Mouse (Mus musculus): ENCODE data around the gene Anks1b. TPM values are rescaled to one million over a fixed set of nuclear protein-coding genes. Genes with fewer than 3 reads are reported as not detected.
A peak's percentile ranks its signal among the peaks of the same experiment; 100 is the strongest.

The Anks1b gene
- polyA plus RNA-seq, 1 experiment from 2014 or later: 9.7 TPM

- ATAC-seq (ENCODE audit: insufficient read depth, low FRiP score, low TSS enrichment): peak; percentile 89
- no peak overlapping the region for H3K27ac ChIP-seq (ENCODE audit: low read depth, low read length)
- H3K36me3 ChIP-seq (ENCODE audit: control insufficient read depth, insufficient read depth, low read length): no peaks in the 10 kb centered on the region
- H3K4me1 ChIP-seq (ENCODE audit: control insufficient read depth, insufficient read depth, low read length): 0 out of 2 replicates have a peak, but pooled peaks cover 2% of the 10 kb centered on the region
- peak overlapping the region; percentile 16; the same call in 1 of the 2 replicates for H3K4me3 ChIP-seq (ENCODE audit: low read depth, low read length)
- peak overlapping the region; percentile 41 for H3K4me2 ChIP-seq (ENCODE audit: low read depth)
- WGBS: 40% methylated on average over 29 of the region's 29 CpGs
- no peaks in the 10 kb centered on the region for H3K9me3 ChIP-seq (ENCODE audit: control insufficient read depth, low read length)
- peak overlapping the region; percentile 28 for H3K9ac ChIP-seq (ENCODE audit: low read length)
- no peaks in the 10 kb centered on the region for H3K27me3 ChIP-seq (ENCODE audit: control insufficient read depth, insufficient read depth, low read length)
- DNase-seq (ENCODE audit: low spot score): peak; percentile 63
Measured at GRCm38 (mm10) chr10:90576191-90577098, 703.1 kb downstream of the Anks1b start.

DNA sequence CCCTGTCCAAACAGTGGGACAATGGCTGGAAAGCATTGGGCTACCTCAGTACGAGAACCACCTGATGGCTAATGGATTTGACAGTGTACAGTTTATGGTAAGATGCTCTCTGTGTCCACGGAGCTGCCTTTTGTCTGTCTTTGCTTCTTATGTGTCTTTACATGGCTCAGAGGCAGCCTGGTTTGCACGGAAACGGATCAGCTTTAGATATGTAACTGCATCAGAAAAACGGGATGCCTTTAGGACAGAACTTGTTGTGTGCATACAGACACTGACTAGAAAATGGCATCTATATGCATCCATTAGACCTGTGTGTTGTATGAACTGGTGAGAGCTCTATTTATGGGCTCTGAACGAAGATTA lies 703.8 kb downstream of the Anks1b start:
- Histone ChIP-seq H3K36me3 (ENCODE audit: control insufficient read depth, insufficient read depth, low read length) (no peaks in the 10 kb centered on the region), H3K27me3 (ENCODE audit: control insufficient read depth, insufficient read depth, low read length) (no peaks in the 10 kb centered on the region), H3K9ac (ENCODE audit: low read length) (peak overlapping the region; percentile 28), H3K4me2 (ENCODE audit: low read depth) (peak overlapping the region; percentile 41), H3K27ac (ENCODE audit: low read depth, low read length) (no peak overlapping the region), H3K4me1 (ENCODE audit: control insufficient read depth, insufficient read depth, low read length) (0 out of 2 replicates have a peak, but pooled peaks cover 2% of the 10 kb centered on the region), H3K9me3 (ENCODE audit: control insufficient read depth, low read length) (no peaks in the 10 kb centered on the region), H3K4me3 (ENCODE audit: low read depth, low read length) (no peak overlapping the region)
- ATAC-seq (ENCODE audit: insufficient read depth, low FRiP score, low TSS enrichment) (no peak), DNase-seq (ENCODE audit: low spot score) (no peak)
- 76% methylated on average over 6 of the region's 6 CpGs for WGBS

DNA sequence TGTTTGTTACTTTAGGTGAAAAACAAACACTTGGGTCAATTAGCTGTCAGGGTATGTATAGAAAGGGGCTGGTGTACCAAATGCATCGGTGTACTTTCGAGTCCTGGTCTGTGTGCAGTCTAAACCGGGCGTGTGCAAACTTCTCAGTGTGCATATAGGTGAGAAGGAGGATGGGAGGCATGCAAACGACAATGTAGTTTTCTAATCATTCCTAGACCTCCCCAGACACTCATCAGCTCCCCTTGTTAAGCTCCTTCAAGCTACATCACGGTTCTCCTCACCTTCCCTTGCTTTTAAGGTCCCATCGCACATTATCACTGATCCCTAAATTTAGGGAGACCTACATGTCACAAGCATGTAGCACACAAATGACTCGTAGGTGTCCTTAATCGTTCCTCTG lies 704.5 kb downstream of the Anks1b start:
- DNase-seq (ENCODE audit: low spot score): no peak
- no peak overlapping the region for H3K27ac ChIP-seq (ENCODE audit: low read depth, low read length)
- H3K27me3 ChIP-seq (ENCODE audit: control insufficient read depth, insufficient read depth, low read length): no peaks in the 10 kb centered on the region
- H3K4me1 ChIP-seq (ENCODE audit: control insufficient read depth, insufficient read depth, low read length): 0 out of 2 replicates have a peak, but pooled peaks cover 2% of the 10 kb centered on the region
- 85% methylated on average over 9 of the region's 9 CpGs for WGBS
- no peaks in the 10 kb centered on the region for H3K36me3 ChIP-seq (ENCODE audit: control insufficient read depth, insufficient read depth, low read length)
- no peaks in the 10 kb centered on the region for H3K9me3 ChIP-seq (ENCODE audit: control insufficient read depth, low read length)
- H3K4me2 ChIP-seq (ENCODE audit: low read depth): no peak overlapping the region
- no peak overlapping the region for H3K9ac ChIP-seq (ENCODE audit: low read length)
- ATAC-seq (ENCODE audit: insufficient read depth, low FRiP score, low TSS enrichment): no peak
- H3K4me3 ChIP-seq (ENCODE audit: low read depth, low read length): no peak overlapping the region

DNA sequence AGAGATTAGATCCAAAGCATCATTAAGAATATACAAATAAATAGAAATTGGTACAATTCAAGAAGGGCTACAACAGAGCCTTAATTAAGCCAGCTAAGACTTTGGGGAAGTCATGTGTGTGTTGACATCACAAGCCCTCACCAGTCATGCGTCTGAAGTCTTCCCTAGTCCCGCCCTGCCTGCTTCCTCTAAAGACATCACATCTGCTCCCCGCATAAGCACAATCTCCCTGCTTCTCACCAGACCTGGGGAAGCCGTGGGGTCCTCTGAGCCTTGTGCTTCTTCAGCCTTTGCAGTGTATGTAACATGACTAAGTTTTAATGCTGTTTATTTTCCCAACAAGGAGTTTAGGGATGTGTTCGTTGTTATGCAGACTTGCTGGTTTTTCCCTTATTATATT lies 706.7 kb downstream of the Anks1b start:
- Histone ChIP-seq H3K27ac (ENCODE audit: low read depth, low read length) (no peak overlapping the region), H3K4me1 (ENCODE audit: control insufficient read depth, insufficient read depth, low read length) (0 out of 2 replicates have a peak, but pooled peaks cover 2% of the 10 kb centered on the region), H3K9me3 (ENCODE audit: control insufficient read depth, low read length) (no peaks in the 10 kb centered on the region), H3K4me3 (ENCODE audit: low read depth, low read length) (no peak overlapping the region), H3K9ac (ENCODE audit: low read length) (no peak overlapping the region), H3K4me2 (ENCODE audit: low read depth) (no peak overlapping the region), H3K36me3 (ENCODE audit: control insufficient read depth, insufficient read depth, low read length) (no peaks in the 10 kb centered on the region), H3K27me3 (ENCODE audit: control insufficient read depth, insufficient read depth, low read length) (no peaks in the 10 kb centered on the region)
- DNase-seq (ENCODE audit: low spot score) (no peak), ATAC-seq (ENCODE audit: insufficient read depth, low FRiP score, low TSS enrichment) (no peak)
- WGBS: 83% methylated on average over 5 of the region's 5 CpGs

DNA sequence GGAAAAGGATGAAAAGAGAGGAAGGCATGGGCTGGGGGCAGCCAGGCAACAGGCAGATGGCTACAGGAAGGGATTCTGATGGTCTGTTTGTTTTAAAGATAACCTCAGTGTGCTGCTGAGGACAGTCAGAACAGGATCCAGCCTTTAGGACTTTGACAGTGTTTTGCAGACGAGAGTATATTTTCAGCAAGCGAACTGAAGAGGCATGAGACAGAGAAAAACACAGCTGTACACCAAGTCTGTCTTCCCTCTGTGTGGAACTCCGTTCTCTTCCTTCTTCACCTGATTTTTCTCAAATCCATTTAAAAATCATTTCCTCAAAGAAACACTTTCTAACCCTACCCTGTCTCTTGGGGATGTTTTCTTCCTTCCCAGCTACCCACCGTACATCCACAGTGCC lies 710.7 kb downstream of the Anks1b start:
- Histone ChIP-seq H3K4me2 (ENCODE audit: low read depth) (no peak overlapping the region), H3K27me3 (ENCODE audit: control insufficient read depth, insufficient read depth, low read length) (no peaks in the 10 kb centered on the region), H3K4me3 (ENCODE audit: low read depth, low read length) (no peak overlapping the region), H3K9ac (ENCODE audit: low read length) (no peak overlapping the region), H3K36me3 (ENCODE audit: control insufficient read depth, insufficient read depth, low read length) (no peaks in the 10 kb centered on the region), H3K27ac (ENCODE audit: low read depth, low read length) (no peak overlapping the region), H3K9me3 (ENCODE audit: control insufficient read depth, low read length) (no peaks in the 10 kb centered on the region), H3K4me1 (ENCODE audit: control insufficient read depth, insufficient read depth, low read length) (no peaks in the 10 kb centered on the region)
- 73% methylated on average over 4 of the region's 4 CpGs for WGBS
- ATAC-seq (ENCODE audit: insufficient read depth, low FRiP score, low TSS enrichment) (no peak), DNase-seq (ENCODE audit: low spot score) (no peak)

GRCm38 (mm10) chr10:90596142-90596541 lies 722.8 kb downstream of the Anks1b start:
- 12% methylated on average over 3 of the region's 3 CpGs for WGBS
- Histone ChIP-seq H3K9ac (ENCODE audit: low read length) (no peak overlapping the region), H3K27me3 (ENCODE audit: control insufficient read depth, insufficient read depth, low read length) (no peaks in the 10 kb centered on the region), H3K27ac (ENCODE audit: low read depth, low read length) (no peak overlapping the region), H3K4me3 (ENCODE audit: low read depth, low read length) (no peak overlapping the region), H3K36me3 (ENCODE audit: control insufficient read depth, insufficient read depth, low read length) (no peaks in the 10 kb centered on the region), H3K4me2 (ENCODE audit: low read depth) (no peak overlapping the region), H3K4me1 (ENCODE audit: control insufficient read depth, insufficient read depth, low read length) (no peaks in the 10 kb centered on the region), H3K9me3 (ENCODE audit: control insufficient read depth, low read length) (no peaks in the 10 kb centered on the region)
- ATAC-seq (ENCODE audit: insufficient read depth, low FRiP score, low TSS enrichment) (peak; percentile 80), DNase-seq (ENCODE audit: low spot score) (peak; percentile 52)

DNA sequence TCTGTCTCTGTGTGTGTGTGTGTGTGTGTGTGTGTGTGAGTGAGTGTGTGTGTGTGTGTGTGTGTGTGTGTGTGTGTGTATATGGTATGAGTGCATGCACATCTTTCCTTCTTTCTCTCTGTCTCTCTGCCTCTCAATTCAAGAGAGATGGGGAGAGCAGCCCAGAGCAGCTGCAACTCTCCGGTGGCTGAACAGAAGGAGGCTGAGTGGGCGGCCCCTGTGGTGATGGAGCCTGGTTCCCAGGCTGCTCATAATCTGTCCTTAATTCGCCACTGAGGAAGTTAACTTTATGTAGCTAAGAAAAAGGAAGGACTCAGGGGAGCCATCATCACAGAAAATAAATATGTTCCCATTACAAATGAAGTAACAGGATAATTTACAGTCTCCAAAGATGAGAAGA lies 723.3 kb downstream of the Anks1b start:
- no peak overlapping the region for H3K27ac ChIP-seq (ENCODE audit: low read depth, low read length)

DNA sequence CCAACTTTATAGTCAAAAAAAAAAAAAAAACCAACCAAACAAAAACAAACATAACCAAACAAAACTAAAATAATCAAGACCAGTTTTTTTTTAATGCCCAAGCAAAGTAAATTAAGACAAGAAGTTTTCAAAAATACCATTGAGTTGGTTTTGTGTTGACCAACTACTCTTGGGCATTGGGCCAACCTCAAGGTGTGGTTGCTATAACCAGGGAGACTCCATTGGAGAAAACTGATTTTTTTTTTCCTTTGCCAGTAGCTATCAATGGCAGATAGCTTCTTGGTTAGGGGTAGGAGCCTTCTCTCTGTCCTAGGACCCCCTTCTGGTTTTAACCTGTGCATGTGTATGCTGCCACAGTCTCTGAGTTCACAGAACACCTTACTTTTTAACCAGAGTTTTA lies 725.8 kb downstream of the Anks1b start:
- Histone ChIP-seq H3K4me2 (ENCODE audit: low read depth) (no peak overlapping the region), H3K27me3 (ENCODE audit: control insufficient read depth, insufficient read depth, low read length) (no peaks in the 10 kb centered on the region), H3K9me3 (ENCODE audit: control insufficient read depth, low read length) (no peaks in the 10 kb centered on the region), H3K36me3 (ENCODE audit: control insufficient read depth, insufficient read depth, low read length) (no peaks in the 10 kb centered on the region), H3K4me1 (ENCODE audit: control insufficient read depth, insufficient read depth, low read length) (no peaks in the 10 kb centered on the region), H3K4me3 (ENCODE audit: low read depth, low read length) (no peak overlapping the region), H3K27ac (ENCODE audit: low read depth, low read length) (no peak overlapping the region), H3K9ac (ENCODE audit: low read length) (no peak overlapping the region)
- ATAC-seq (ENCODE audit: insufficient read depth, low FRiP score, low TSS enrichment) (no peak), DNase-seq (ENCODE audit: low spot score) (no peak)

More for the DNA sequence above, 723.3 kb downstream of the Anks1b start:
- no peaks in the 10 kb centered on the region for H3K27me3 ChIP-seq (ENCODE audit: control insufficient read depth, insufficient read depth, low read length)
- no peak overlapping the region for H3K9ac ChIP-seq (ENCODE audit: low read length)
- 31% methylated on average over 3 of the region's 3 CpGs for WGBS
- no peak overlapping the region for H3K4me2 ChIP-seq (ENCODE audit: low read depth)
- H3K4me1 ChIP-seq (ENCODE audit: control insufficient read depth, insufficient read depth, low read length): no peaks in the 10 kb centered on the region
- ATAC-seq (ENCODE audit: insufficient read depth, low FRiP score, low TSS enrichment): peak; percentile 82
- H3K9me3 ChIP-seq (ENCODE audit: control insufficient read depth, low read length): no peaks in the 10 kb centered on the region
- H3K36me3 ChIP-seq (ENCODE audit: control insufficient read depth, insufficient read depth, low read length): no peaks in the 10 kb centered on the region
- H3K4me3 ChIP-seq (ENCODE audit: low read depth, low read length): no peak overlapping the region
- peak; percentile 19 for DNase-seq (ENCODE audit: low spot score)

Measured in neural tube, embryonic 11.5 days (tissue).